Mouse (Mus musculus): ENCODE measurements around the gene Itpr2. TPM values are rescaled to one million over a fixed set of nuclear protein-coding genes. Genes with fewer than 3 reads are reported as not detected.

Itpr2 gene
- polyA plus RNA-seq, 1 experiment = 1.5 TPM

DNA sequence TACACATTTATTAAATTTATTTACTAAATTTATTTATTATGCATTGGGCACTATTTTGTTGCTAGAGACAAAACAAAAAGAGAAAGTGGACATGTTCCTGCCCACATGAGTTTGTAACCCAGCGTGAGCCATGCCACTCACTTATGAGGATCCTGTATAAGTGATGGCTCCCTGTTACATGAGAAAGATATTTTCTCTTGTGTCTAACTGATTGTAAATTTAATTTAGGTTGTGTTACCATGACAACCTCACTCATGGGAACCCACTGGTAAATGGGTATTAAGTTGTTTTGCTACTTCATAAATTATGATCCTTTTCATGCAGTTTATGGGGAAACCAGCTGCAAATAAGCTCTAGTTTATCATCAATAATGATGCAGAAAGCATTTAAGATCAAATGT, 267.6 kb downstream of the Itpr2 start:
- H3K4me3 ChIP-seq (replicated peaks) = no peak overlapping the region
- H3K9me3 ChIP-seq = peaks cover 21% of the 10 kb centered on the region
- TF ChIP-seq FLI1 (IDR thresholded peaks at IDR 0.05; ENCODE audit: low read length) (no peak), GATA1 (IDR thresholded peaks at IDR 0.05; ENCODE audit: borderline replicate concordance, low read length) (no peak)
- peaks cover 28% of the 10 kb centered on the region for H3K4me1 ChIP-seq
- H3K36me3 ChIP-seq (replicated peaks; ENCODE audit: low read length) = peaks cover 90% of the 10 kb centered on the region
- no peaks in the 10 kb centered on the region for H3K27me3 ChIP-seq (replicated peaks)

DNA sequence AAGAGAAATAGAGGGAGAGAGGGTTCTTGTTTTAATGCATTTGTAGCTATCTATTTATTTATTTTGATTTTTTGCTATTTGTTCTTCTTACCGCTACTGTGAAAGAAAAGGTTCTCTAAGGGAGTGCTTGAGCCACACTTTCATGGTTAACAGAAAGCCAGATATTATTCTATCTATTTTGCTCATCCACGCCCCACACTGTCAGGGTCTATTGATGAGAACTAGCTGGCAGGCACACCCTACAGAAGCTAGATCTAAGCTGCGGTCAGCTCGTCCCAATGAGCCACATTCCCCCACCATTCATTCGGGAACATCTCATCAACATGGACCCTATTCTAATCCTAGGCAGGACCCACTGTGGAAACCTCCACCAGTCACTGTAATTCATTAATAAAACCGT, 271.1 kb downstream of the Itpr2 start:
- H3K4me1 ChIP-seq = peaks cover 37% of the 10 kb centered on the region
- no peak overlapping the region for H3K4me3 ChIP-seq (replicated peaks)
- TF ChIP-seq GATA1 (IDR thresholded peaks at IDR 0.05; ENCODE audit: borderline replicate concordance, low read length) (no peak), FLI1 (IDR thresholded peaks at IDR 0.05; ENCODE audit: low read length) (no peak)
- H3K9me3 ChIP-seq = peaks cover 7% of the 10 kb centered on the region
- H3K36me3 ChIP-seq (replicated peaks; ENCODE audit: low read length) = peaks cover 91% of the 10 kb centered on the region
- no peaks in the 10 kb centered on the region for H3K27me3 ChIP-seq (replicated peaks)

DNA sequence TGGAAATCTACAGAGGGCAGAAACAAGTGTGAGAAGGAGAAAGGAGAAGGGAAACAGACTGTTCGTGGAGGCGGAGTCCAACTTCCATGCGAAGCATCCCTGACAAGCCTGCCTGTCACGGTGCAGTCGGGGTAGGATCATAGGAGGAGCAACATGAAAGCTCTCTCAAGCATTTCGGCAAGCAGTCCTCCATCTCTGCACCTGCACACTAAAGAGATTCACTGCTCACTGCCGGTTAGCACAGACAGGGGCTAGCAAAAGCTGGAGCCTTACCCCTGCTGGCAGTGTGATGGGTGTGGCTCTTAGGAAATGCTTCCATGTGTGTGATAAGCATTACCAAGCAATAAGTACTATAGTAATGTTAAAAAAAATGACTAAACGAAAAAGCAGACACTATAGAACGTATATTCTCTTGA, 271.6 kb downstream of the Itpr2 start:
- TF ChIP-seq GATA1 (IDR thresholded peaks at IDR 0.05; ENCODE audit: borderline replicate concordance, low read length) (no peak), FLI1 (IDR thresholded peaks at IDR 0.05; ENCODE audit: low read length) (no peak)
- Histone ChIP-seq H3K36me3 (replicated peaks; ENCODE audit: low read length) (peaks cover 91% of the 10 kb centered on the region), H3K4me3 (replicated peaks) (peak overlapping the region; percentile 83), H3K9me3 (peaks cover 7% of the 10 kb centered on the region), H3K27me3 (replicated peaks) (no peaks in the 10 kb centered on the region), H3K4me1 (peaks cover 42% of the 10 kb centered on the region)

- TF ChIP-seq FLI1 (IDR thresholded peaks at IDR 0.05; ENCODE audit: low read length) (no peak), GATA1 (IDR thresholded peaks at IDR 0.05; ENCODE audit: borderline replicate concordance, low read length) (no peak)
- Histone ChIP-seq H3K36me3 (replicated peaks; ENCODE audit: low read length) (peaks cover 91% of the 10 kb centered on the region), H3K27me3 (replicated peaks) (no peaks in the 10 kb centered on the region), H3K9me3 (peaks cover 7% of the 10 kb centered on the region), H3K4me3 (replicated peaks) (peak overlapping the region; percentile 83), H3K4me1 (peaks cover 43% of the 10 kb centered on the region)
Observed at GRCm38 (mm10) chr6:146229967-146230366, 272.1 kb downstream of the Itpr2 start.

DNA sequence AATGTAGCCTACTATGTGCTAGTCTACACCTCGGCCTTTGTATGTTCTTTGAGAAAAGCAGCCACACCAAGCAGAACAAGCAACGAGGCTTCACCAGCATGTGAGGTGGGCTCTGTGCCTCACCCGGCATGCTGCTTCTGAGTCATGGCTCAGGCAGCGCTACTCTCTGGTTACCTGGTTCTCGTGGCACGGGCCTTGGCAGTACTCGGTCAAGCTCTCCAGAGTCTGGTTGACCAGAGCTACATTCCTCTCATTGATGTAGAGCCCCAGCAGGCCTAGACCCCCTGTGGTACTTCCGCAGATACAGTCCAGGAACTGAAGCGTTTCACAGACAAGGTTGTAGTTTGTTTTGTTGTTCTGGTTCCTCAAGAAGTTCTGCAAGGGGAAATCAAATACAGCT, 272.5 kb downstream of the Itpr2 start:
- H3K9me3 ChIP-seq = peaks cover 7% of the 10 kb centered on the region
- H3K4me1 ChIP-seq = peaks cover 45% of the 10 kb centered on the region
- H3K36me3 ChIP-seq (replicated peaks; ENCODE audit: low read length) = peaks cover 92% of the 10 kb centered on the region
- no peak overlapping the region for H3K4me3 ChIP-seq (replicated peaks)
- TF ChIP-seq GATA1 (IDR thresholded peaks at IDR 0.05; ENCODE audit: borderline replicate concordance, low read length) = no peak
- no peak for TF ChIP-seq FLI1 (IDR thresholded peaks at IDR 0.05; ENCODE audit: low read length)
- no peaks in the 10 kb centered on the region for H3K27me3 ChIP-seq (replicated peaks)

GRCm38 (mm10) chr6:146228048-146228447, 274.0 kb downstream of the Itpr2 start:
- Histone ChIP-seq H3K9me3 (peaks cover 4% of the 10 kb centered on the region), H3K27me3 (replicated peaks) (no peaks in the 10 kb centered on the region), H3K4me1 (peaks cover 57% of the 10 kb centered on the region), H3K36me3 (replicated peaks; ENCODE audit: low read length) (peaks cover 90% of the 10 kb centered on the region), H3K4me3 (replicated peaks) (no peak overlapping the region)
- no peak for TF ChIP-seq FLI1 (IDR thresholded peaks at IDR 0.05; ENCODE audit: low read length)
- TF ChIP-seq GATA1 (IDR thresholded peaks at IDR 0.05; ENCODE audit: borderline replicate concordance, low read length) = no peak

DNA sequence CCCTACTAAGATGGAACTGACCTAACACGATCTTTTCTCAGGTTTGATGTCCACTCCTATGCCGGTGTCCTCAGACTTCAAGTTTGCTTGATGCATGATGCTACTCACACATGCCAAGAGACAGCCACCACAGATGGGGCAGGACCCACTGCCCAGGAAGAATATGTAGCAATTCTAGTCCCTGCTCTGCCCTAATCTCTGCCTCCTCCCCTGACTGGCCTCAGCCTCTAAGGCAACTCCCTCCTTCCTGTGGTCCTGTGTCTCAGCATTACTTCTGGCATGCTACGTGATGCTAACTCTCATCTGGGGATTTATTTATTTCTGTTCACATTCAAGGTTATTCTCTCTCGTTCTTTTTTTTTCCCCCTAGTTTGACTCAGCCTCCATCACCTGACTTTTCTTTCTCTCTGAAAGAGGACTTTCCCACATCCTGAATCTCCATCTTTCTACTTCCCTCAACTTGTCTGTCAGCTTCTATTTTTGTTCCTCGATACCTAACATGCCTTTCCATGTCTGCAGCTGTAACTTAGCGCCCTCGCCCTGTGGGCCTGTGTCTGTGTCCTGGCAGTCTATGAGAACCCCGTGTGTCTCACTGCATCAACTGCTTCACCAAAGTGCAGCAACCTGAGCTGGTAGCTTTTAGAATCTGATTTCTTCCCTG, 279.5 kb downstream of the Itpr2 start:
- Histone ChIP-seq H3K36me3 (replicated peaks; ENCODE audit: low read length) (peaks cover 67% of the 10 kb centered on the region), H3K4me1 (peaks cover 68% of the 10 kb centered on the region), H3K9me3 (no peaks in the 10 kb centered on the region), H3K27me3 (replicated peaks) (no peaks in the 10 kb centered on the region), H3K4me3 (replicated peaks) (peak overlapping the region; percentile 89)
- TF ChIP-seq GATA1 (IDR thresholded peaks at IDR 0.05; ENCODE audit: borderline replicate concordance, low read length) (no peak), FLI1 (IDR thresholded peaks at IDR 0.05; ENCODE audit: low read length) (no peak)

DNA sequence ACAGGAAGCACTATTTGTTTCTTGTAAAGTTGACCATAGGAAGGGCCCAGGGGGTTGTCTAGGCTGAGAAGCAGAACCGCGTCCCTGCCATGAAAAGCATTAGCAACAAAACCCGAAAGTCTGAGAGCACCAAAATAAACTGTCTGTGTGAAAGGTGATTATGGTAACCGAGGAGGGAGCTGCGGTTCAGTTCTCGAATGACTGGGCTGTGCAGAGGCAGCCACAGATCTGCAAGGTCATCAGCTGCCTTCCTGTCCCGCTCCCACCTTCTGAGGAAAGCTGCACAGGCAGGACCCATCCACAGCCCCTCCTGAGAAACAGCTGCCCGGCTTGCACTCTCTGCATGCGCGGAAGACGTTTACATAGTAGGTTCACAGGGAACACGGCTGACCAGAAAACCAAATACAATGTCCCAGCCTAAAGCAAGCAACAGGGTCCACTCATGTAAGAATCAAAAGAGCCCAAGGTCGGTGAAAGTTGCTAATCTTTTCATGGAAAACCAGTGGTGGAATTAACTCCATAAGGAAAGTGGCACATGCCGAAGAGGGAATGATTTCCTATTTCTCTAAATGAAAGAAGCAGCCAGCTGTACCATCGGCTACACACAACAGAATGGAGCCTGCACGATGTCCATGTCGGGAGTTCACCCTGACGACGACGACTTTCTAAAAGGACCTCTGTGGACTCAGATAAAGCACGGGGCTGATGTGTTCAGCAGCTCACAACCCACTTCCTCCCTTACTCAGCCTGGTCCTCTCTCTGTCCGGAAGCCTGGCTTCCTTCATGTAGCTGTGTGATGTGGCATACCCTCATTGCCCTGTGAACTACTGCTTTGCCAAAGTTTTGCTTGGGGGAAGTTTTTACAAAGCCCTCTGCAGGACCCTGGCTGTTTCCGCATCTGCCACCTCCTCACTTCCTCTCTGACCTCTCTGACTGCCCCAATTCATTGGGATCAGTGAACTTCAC, 280.4 kb downstream of the Itpr2 start:
- peaks cover 75% of the 10 kb centered on the region for H3K4me1 ChIP-seq
- H3K36me3 ChIP-seq (replicated peaks; ENCODE audit: low read length) = peaks cover 67% of the 10 kb centered on the region
- H3K4me3 ChIP-seq (replicated peaks) = peak overlapping the region; percentile 89
- no peaks in the 10 kb centered on the region for H3K9me3 ChIP-seq
- no peaks in the 10 kb centered on the region for H3K27me3 ChIP-seq (replicated peaks)
- peak; percentile 46; the same call in 1 of the 3 replicates for TF ChIP-seq GATA1 (IDR thresholded peaks at IDR 0.05; ENCODE audit: borderline replicate concordance, low read length)
- peak; percentile 80; the same call in 1 of the 2 replicates for TF ChIP-seq FLI1 (IDR thresholded peaks at IDR 0.05; ENCODE audit: low read length)

DNA sequence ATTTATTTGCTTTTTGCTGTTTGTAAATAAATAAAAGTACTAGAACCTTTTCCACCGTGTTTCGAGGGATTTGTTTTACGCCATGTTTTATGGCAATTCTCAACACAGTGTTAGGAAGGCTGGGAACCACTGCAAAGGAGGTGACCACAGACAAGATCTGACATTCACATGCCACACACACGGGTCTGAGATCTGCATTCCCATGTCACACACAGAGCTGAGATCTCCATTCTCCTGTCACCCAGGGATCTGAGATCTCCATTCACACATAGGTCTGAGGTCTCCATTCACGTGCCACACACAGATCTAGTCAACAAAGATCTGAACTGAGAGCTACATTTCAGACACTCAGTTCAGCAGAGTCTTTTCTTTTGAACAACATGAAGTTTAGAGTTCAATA, 282.0 kb downstream of the Itpr2 start:
- TF ChIP-seq GATA1 (IDR thresholded peaks at IDR 0.05; ENCODE audit: borderline replicate concordance, low read length) (no peak), FLI1 (IDR thresholded peaks at IDR 0.05; ENCODE audit: low read length) (no peak)
- H3K4me1 ChIP-seq = peaks cover 78% of the 10 kb centered on the region
- H3K27me3 ChIP-seq (replicated peaks) = no peaks in the 10 kb centered on the region
- H3K4me3 ChIP-seq (replicated peaks) = peak overlapping the region; percentile 50
- no peaks in the 10 kb centered on the region for H3K9me3 ChIP-seq
- H3K36me3 ChIP-seq (replicated peaks; ENCODE audit: low read length) = peaks cover 61% of the 10 kb centered on the region

DNA sequence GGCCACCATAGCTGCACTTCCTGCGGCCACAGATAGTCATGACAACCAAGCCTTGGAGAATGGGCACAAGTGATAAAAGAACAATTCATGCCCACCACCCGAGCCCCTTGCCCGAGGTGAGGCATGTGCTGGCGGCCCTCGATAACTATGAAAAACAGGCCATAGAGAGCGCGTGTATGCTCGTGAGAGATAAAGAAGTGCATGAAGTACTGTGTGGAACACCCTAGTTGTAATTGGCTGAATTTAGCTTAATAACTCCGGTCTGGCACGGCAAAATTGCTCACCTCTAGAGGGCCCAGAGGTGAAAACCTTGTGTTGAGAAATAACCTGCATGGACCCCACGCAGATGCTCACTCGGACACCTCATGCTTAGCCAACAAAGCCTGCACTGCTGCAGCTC, 282.5 kb downstream of the Itpr2 start:
- Histone ChIP-seq H3K9me3 (no peaks in the 10 kb centered on the region), H3K27me3 (replicated peaks) (no peaks in the 10 kb centered on the region), H3K36me3 (replicated peaks; ENCODE audit: low read length) (peaks cover 59% of the 10 kb centered on the region), H3K4me1 (peaks cover 82% of the 10 kb centered on the region), H3K4me3 (replicated peaks) (no peak overlapping the region)
- no peak for TF ChIP-seq GATA1 (IDR thresholded peaks at IDR 0.05; ENCODE audit: borderline replicate concordance, low read length)
- no peak for TF ChIP-seq FLI1 (IDR thresholded peaks at IDR 0.05; ENCODE audit: low read length)

All from megakaryocyte, embryonic 14.5 days (primary cell).